Mouse (Mus musculus) heart, adult 8-10 months (tissue): ENCODE measurements around the gene Cyp2u1. TPM values are rescaled to one million over a fixed set of nuclear protein-coding genes. Genes with fewer than 3 reads are reported as not detected.
"Not testable (repeated sequence)": the region's sequence is repeated elsewhere in the genome, so short reads cannot be mapped to it uniquely, and the experiment has no call there.

Experiments used
- DNase-seq: peaks from one replicate; pipeline ENCODE4 v3.0.0; 2022; ENCODE audit warnings: low spot score
- total RNA-seq, 4 experiments: library from RNA; stranded (reverse); gene quantifications; 2 replicates each; pipeline ENCODE4 v1.2.4; 2022

The Cyp2u1 gene
- 10 to 100 TPM; 33.6 to 39.7 (median 37.5) TPM for total RNA-seq

- peak; percentile 92 for DNase-seq
These were observed at the start of gene Cyp2u1 for GRCm38 (mm10) chr3:131302452-131303319. Gene Cyp2u1 (minus strand): TSS chr3:131303227.

DNA sequence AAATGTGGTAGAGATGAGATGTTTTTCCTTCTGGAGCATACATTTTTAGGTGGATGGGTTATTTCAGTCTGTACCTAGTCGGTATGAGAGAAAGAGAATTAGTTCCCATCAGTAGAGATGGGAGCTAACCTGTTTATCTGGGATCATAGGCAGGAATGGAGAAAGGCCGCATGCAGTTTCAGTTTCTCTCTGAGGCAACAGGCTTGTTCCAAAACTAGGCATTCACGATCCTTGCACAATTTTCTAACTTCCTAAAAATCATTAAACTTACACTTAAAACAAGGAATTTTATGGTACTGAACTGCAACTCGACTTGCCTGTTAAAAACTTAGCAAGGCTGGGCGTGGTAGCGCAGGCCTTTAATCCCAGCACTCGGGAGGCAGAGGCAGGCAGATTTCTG is 47.5 kb upstream of the Cyp2u1 start:
- DNase-seq, result no peak

- DNase-seq, result no peak
These were observed 46.0 kb upstream of the Cyp2u1 start for GRCm38 (mm10) chr3:131349013-131349412.

DNA sequence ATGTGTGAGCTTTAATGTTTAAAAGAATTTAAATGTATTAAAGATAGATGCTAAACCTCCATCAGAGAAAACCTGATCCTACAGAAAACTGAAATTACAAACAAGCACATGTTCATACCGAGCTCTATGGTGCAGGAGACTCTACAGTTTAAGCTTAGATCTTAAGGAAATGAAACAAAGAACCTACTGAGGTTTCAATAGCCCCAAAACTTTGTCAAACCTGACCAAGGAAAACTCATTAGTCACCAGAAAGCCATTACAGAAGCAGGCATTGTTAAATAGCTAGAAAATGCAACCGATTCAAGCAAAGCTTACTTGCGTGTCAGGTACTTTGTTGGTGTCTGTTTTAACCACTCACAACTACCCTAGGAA is 45.5 kb upstream of the Cyp2u1 start:
- DNase-seq, result no peak

- no peak for DNase-seq
These were observed 45.0 kb upstream of the Cyp2u1 start for GRCm38 (mm10) chr3:131347831-131348578.

DNA sequence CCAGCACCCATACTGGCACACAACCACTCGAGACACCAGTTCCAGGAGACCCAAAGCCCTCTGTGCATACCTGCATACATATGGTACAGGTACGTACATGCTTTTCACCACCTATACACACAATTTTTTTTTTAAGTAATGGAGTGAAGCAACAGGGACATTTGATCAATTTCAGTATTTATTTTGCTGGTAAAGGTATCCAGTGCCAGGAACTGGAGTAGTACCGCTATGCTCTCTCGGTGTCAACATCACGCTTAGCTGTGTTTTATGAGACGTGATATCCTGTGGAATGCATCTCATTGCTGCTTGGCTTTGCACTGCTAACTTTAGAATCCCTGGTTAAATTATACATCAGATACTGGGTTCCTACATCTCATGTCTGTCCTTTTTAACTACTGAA is 42.9 kb upstream of the Cyp2u1 start:
- no peak for DNase-seq

DNA sequence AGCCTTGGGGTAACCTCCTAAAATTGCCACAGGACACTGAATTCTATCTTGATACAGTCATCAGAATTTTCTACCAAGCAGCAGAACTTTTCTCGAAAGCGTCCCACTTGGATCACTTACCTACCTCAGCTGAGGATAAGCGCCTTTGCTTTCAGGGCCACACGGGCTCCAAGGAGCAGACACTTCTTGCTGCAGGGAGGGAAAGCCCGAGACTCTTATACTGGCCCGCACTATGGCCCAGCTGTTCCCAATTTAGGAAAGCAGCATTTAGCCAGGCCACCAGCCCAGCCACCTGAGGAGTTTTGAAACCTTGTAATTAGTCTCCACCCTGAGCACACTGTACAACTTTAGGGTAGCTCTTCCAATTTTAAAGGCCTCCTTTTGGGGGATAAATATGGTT is 40.3 kb upstream of the Cyp2u1 start:
- DNase-seq, result no peak

- DNase-seq, result no peak
These were observed 37.9 kb upstream of the Cyp2u1 start for GRCm38 (mm10) chr3:131340885-131341284.

DNA sequence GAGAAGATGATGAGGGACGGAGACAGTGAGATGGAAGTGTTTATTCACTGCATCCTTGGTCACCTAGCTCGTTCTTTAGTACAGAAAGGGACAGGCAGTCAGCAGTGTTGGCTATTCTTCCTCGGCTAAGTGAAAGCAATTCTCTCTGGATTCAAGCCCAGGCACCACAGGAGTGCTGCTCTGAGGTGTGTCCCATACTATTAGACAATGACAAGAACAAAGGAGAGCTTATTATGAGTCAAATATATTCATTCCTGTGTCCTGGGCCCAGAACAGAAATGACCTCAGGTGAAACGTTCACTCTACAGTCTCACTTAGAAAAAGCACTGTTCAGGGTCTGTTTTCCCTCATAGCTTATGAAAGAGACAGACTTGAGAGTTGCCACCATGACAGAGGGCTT is 36.3 kb upstream of the Cyp2u1 start:
- no peak for DNase-seq

- DNase-seq, result not testable (repeated sequence)
These were observed 34.7 kb upstream of the Cyp2u1 start for GRCm38 (mm10) chr3:131337749-131338148.

DNA sequence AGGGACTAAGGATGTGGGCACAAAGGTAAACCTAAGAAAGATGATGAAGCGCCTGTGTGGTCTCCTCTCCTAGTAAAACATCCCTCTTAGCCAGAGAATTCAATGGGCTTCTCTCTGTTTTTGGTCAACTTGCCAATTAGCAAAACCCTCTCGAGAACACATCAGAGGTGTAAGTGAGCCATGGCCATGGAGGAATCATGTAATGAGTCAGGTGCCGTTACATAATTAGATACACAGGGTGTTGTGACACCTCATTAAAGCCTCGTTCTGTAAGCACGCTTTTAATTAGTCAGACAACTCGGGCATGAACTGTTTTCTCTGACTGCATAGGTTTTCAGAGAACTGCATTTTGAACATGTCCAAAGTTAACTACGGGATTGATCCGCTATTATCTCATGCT is 33.6 kb upstream of the Cyp2u1 start:
- DNase-seq, result no peak

DNA sequence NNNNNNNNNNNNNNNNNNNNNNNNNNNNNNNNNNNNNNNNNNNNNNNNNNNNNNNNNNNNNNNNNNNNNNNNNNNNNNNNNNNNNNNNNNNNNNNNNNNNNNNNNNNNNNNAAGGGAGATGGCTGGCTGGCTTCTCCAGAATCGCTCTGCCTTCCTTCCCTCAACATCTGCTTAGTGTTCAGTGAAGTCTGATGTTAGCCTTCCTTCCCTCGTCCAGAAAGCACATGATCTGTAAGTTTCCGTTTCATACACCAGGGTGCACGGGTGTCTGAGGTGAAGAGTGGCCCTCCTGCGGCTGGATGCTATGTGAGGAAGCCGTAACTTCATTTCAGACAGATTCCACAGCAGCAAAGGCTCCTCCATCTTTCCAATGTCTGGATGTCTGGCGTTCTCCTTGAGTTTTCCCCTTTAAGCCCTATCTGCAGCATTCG is 32.1 kb upstream of the Cyp2u1 start:
- DNase-seq, result no peak

GRCm38 (mm10) chr3:131327189-131327588 is 24.2 kb upstream of the Cyp2u1 start:
- no peak for DNase-seq

- DNase-seq, result no peak
These were observed 23.6 kb upstream of the Cyp2u1 start for GRCm38 (mm10) chr3:131326637-131327036.

- DNase-seq, result no peak
These were observed 19.2 kb upstream of the Cyp2u1 start for GRCm38 (mm10) chr3:131322081-131322815.

- peak; percentile 79 for DNase-seq
These were observed 17.2 kb upstream of the Cyp2u1 start for GRCm38 (mm10) chr3:131320184-131320583.

- no peak for DNase-seq
These were observed 15.2 kb upstream of the Cyp2u1 start for GRCm38 (mm10) chr3:131318211-131318610.

DNA sequence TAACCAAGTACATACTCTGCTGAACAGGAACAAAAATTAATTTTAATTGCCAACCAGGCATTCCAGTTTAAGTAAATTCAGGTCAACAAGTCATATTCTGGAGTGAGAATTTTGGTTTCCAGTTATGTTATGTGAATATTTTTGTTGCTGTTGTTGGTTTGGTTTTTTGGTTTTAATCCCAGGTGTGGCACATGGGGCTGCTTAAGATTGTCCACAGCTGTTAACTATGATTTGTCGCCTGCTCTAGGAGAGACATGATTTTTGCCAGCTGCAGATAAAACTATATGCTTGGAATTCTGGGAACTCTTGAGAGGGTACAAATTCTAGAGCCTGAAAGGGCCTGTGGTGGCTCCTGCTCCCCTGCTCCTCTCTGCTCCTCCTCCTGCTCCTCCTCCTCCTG is 14.1 kb upstream of the Cyp2u1 start:
- no peak for DNase-seq

GRCm38 (mm10) chr3:131315957-131316510 is 13.0 kb upstream of the Cyp2u1 start:
- DNase-seq, result no peak

GRCm38 (mm10) chr3:131312340-131312739 is 9.3 kb upstream of the Cyp2u1 start:
- no peak for DNase-seq

DNA sequence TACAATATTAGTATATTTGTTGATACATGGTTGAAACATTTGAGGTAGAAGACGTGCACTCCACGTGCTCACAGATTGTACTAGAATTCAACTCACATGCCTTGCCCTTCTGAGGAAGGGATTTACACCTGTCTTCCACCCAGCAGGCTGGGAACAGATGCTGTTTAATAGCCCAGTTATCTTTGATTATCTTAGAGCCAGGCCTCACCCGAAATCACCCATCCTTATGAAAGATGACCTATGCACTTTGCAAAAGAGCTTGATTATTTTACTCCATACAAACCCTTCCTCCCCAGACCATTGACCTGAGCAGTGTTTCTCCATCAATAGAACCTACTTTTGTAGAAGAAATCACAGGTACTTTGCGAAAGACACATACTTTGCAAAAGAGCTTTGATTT is 7.5 kb upstream of the Cyp2u1 start:
- DNase-seq, result no peak

DNA sequence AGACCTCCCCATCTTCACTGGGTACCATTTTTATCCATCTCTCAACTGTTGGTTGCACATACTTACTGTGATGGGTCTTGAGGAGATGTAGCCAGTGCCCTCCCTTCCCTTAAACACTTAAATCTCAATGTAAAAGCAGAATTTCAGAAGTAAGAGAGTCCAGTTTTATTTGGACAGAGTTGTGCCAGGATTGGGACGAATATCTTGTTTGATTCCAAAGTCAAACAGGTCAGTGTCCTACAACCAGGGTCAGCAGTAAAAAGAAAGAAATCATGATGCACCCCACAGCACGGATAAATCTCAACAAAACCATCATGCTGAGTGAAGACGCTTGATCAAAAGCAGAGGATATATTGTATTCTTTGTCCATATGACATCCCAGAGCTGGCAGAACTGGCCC is 4.8 kb upstream of the Cyp2u1 start:
- no peak for DNase-seq
